Mouse (Mus musculus): ENCODE data around the gene Cnksr3. TPM values are rescaled to one million over a fixed set of nuclear protein-coding genes. Genes with fewer than 3 reads are reported as not detected.

The Cnksr3 gene
- polyA plus RNA-seq, 1 experiment from 2014 or later = 7.1 TPM

DNA sequence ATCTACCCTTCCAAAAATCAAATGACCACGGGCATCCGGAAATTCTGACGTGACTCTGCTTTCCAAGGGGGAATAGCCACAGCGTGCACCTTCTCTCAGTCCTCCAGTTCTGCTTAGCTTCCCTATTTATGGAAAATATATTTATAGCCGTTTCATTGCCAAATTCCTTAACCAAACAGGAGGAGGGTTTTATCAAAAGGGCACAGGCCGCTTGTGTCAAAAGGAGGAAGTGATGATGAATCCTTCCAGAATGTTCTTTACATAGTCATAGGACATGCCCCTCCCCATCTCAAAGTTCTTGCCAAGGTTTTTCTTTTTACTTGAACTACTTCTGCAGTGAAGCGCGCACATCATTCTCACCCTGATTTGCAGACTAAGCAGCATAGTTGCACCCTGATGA, 69.8 kb downstream of the Cnksr3 start:
- Histone ChIP-seq H3K4me3 (no peak overlapping the region), H3K9ac (no peak overlapping the region), H3K4me2 (0 out of 2 replicates have a peak overlapping the region, but pooled peaks have one; percentile 10), H3K27ac (peak overlapping the region; percentile 65), H3K9me3 (replicated peaks) (no peaks in the 10 kb centered on the region), H3K4me1 (replicated peaks) (peaks cover 28% of the 10 kb centered on the region), H3K27me3 (no peaks in the 10 kb centered on the region), H3K36me3 (0 out of 2 replicates have a peak, but pooled peaks cover 4% of the 10 kb centered on the region)
- 37% methylated on average over 8 of the region's 8 CpGs for WGBS
- peak; percentile 59 for ATAC-seq (replicated peaks; ENCODE audit: insufficient number of reproducible peaks, insufficient read depth, low FRiP score, low read depth)

DNA sequence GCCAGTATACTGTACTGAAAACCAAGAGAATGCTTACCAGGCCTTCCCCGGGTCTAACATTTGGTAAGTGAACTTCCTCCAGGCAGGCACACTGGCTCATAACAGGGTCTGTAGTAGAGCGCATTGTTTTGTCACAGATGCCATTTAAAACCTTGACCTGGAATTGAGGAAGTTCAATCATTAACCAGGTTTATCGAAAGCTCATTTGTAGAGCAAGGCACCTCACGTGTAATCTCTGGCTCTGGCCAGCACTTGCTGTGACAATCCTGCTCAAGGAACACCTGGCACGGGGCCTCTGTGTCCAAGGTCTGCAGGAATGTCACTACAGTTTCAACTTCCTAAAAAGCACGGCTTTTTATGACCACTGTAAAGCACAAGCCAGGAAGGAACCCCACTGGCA, 71.8 kb downstream of the Cnksr3 start:
- Histone ChIP-seq H3K9me3 (replicated peaks) (no peaks in the 10 kb centered on the region), H3K4me3 (no peak overlapping the region), H3K36me3 (0 out of 2 replicates have a peak, but pooled peaks cover 4% of the 10 kb centered on the region), H3K27me3 (no peaks in the 10 kb centered on the region), H3K4me2 (no peak overlapping the region), H3K4me1 (replicated peaks) (peaks cover 28% of the 10 kb centered on the region), H3K27ac (no peak overlapping the region), H3K9ac (no peak overlapping the region)
- no peak for ATAC-seq (replicated peaks; ENCODE audit: insufficient number of reproducible peaks, insufficient read depth, low FRiP score, low read depth)
- 67% methylated on average over 6 of the region's 6 CpGs for WGBS

DNA sequence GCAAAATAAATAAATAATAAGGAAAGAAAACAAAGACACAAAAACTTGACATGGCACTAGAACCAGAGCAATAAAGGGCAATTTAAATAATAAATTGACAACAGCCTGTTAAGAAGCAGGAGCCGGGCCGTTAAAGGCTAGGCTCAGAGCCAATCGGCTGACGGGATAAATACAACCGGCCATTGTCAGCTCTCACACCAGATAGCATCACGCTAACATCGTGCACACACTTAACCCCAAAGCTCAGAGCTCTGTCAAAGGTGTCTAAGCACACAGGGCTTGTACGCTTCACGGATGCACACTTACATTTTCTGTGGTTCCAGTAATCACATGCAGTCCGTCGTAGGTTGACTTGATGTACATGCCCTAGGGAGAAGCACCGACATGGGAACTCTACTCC, 74.0 kb downstream of the Cnksr3 start:
- Histone ChIP-seq H3K4me3 (no peak overlapping the region), H3K4me1 (replicated peaks) (peaks cover 15% of the 10 kb centered on the region), H3K9ac (no peak overlapping the region), H3K36me3 (peaks cover 12% of the 10 kb centered on the region; the same call in 1 of the 2 replicates), H3K27me3 (no peaks in the 10 kb centered on the region), H3K4me2 (no peak overlapping the region), H3K27ac (no peak overlapping the region), H3K9me3 (replicated peaks) (no peaks in the 10 kb centered on the region)
- no peak for ATAC-seq (replicated peaks; ENCODE audit: insufficient number of reproducible peaks, insufficient read depth, low FRiP score, low read depth)
- WGBS = 67% methylated on average over 12 of the region's 12 CpGs

DNA sequence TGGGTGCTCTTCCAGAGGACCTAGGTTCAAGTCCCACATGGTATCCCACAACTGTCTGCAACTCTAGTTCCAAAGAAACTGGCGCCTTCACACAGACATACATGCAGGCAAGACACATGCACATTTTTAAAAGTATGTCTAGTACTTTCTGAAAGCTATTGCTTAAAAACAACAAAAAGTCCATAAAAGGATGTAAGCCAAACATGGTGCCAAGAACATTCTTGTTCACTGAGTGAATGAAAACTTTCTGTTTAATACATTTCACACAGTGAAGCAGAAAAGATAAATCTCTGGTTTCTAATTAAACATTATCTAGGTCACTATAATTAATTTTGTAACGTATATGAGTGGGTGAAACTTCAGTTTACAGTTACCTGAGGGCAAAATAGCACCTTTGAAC, 76.3 kb downstream of the Cnksr3 start:
- Histone ChIP-seq H3K4me1 (replicated peaks) (peaks cover 6% of the 10 kb centered on the region; the same call in 1 of the 2 replicates), H3K9me3 (replicated peaks) (no peaks in the 10 kb centered on the region), H3K36me3 (peaks cover 17% of the 10 kb centered on the region; the same call in 1 of the 2 replicates), H3K27ac (0 out of 2 replicates have a peak overlapping the region, but pooled peaks have one; percentile 17), H3K4me3 (no peak overlapping the region), H3K27me3 (no peaks in the 10 kb centered on the region), H3K9ac (no peak overlapping the region), H3K4me2 (no peak overlapping the region)
- ATAC-seq (replicated peaks; ENCODE audit: insufficient number of reproducible peaks, insufficient read depth, low FRiP score, low read depth) = no peak
- 76% methylated on average over 2 of the region's 2 CpGs for WGBS

DNA sequence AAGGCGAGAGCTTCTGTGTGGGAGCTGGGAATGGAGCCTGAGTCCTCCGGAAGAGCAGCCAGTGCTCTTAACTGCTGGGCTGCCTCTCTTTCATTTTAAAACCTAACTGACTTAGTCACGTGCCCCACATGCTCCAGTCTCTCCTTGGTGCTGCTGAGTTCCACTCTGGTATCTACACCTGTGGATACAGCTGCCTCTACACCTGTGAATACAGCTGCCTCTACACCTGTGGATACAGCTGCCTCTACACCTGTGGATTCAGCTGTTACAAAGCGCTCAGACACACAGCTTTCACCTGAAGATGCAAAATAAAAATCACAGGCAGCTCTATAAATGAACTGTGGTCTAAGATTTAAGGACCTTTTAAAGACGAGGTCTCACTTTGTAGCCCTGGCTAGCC, 79.0 kb downstream of the Cnksr3 start:
- no peak overlapping the region for H3K4me2 ChIP-seq
- H3K27me3 ChIP-seq = no peaks in the 10 kb centered on the region
- H3K4me3 ChIP-seq = no peak overlapping the region
- no peaks in the 10 kb centered on the region for H3K9me3 ChIP-seq (replicated peaks)
- no peak overlapping the region for H3K27ac ChIP-seq
- peaks cover 29% of the 10 kb centered on the region; the same call in 1 of the 2 replicates for H3K36me3 ChIP-seq
- no peak overlapping the region for H3K9ac ChIP-seq
- 86% methylated on average over 5 of the region's 5 CpGs for WGBS
- H3K4me1 ChIP-seq (replicated peaks) = no peaks in the 10 kb centered on the region
- ATAC-seq (replicated peaks; ENCODE audit: insufficient number of reproducible peaks, insufficient read depth, low FRiP score, low read depth) = no peak

DNA sequence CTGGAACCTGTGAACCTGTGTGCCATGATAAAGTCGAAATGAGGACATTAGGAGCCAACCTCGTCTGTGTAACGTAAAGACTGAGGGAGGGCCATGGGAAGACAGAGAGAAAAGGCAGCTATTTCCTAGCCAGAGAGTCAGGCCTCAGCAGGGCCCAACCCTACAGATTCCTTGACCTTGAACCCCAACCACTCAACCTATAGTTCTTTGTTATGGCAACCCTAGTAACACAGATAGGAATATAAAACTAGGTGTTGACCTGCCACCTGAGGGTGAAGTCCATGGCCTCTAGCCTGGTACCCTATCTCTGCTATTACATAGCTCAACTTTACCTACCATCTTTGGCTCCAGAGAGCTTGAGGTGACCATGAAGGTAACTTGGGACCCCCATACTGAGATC, 80.6 kb downstream of the Cnksr3 start:
- 90% methylated on average over 3 of the region's 3 CpGs for WGBS
- Histone ChIP-seq H3K4me2 (no peak overlapping the region), H3K4me3 (no peak overlapping the region), H3K36me3 (peaks cover 31% of the 10 kb centered on the region; the same call in 1 of the 2 replicates), H3K27me3 (no peaks in the 10 kb centered on the region), H3K4me1 (replicated peaks) (no peaks in the 10 kb centered on the region), H3K27ac (no peak overlapping the region), H3K9me3 (replicated peaks) (no peaks in the 10 kb centered on the region), H3K9ac (no peak overlapping the region)
- no peak for ATAC-seq (replicated peaks; ENCODE audit: insufficient number of reproducible peaks, insufficient read depth, low FRiP score, low read depth)

DNA sequence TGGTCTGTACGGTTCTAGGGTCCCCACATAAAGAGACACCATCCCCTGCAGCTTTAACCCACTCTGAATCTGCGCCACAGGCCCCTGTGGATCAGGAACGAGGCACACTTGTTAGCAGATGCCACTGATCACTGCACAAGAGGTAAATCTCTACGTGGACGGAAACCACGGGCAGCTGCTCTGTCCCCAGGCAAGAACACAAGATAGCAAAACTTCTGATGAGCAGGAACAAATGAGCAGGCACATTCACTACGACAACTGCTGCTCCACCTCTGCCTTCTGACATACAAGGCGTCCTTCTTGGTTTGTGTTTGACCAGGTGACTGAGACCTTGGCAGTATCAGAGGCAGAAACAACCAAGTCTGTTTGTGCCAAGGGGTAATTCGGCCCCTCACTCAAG, 84.2 kb downstream of the Cnksr3 start:
- Histone ChIP-seq H3K9me3 (replicated peaks) (no peaks in the 10 kb centered on the region), H3K4me3 (no peak overlapping the region), H3K4me2 (no peak overlapping the region), H3K27ac (no peak overlapping the region), H3K4me1 (replicated peaks) (no peaks in the 10 kb centered on the region), H3K27me3 (no peaks in the 10 kb centered on the region), H3K9ac (no peak overlapping the region), H3K36me3 (peaks cover 28% of the 10 kb centered on the region)
- no peak for ATAC-seq (replicated peaks; ENCODE audit: insufficient number of reproducible peaks, insufficient read depth, low FRiP score, low read depth)
- WGBS = 89% methylated on average over 9 of the region's 9 CpGs

DNA sequence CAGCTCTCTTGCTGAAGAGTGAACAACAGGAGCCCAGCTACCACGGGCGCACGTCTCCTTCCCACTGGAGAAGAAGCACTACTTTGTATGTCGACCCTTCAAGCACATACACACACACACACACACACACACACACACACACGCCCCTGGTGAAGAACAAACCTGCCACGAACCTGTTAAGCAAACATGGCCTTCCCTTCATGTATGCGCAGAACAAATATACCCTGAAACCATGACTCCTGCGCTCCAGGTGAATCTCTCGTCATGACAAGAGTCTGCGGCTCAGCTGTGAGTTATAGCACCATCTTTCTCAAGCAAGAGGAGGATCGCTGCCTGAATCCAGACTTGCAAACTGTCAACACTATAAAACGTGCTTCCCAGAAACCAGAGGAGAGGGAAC, 85.2 kb downstream of the Cnksr3 start:
- no peaks in the 10 kb centered on the region for H3K4me1 ChIP-seq (replicated peaks)
- no peak overlapping the region for H3K27ac ChIP-seq
- H3K9ac ChIP-seq = no peak overlapping the region
- no peaks in the 10 kb centered on the region for H3K9me3 ChIP-seq (replicated peaks)
- H3K27me3 ChIP-seq = no peaks in the 10 kb centered on the region
- 88% methylated on average over 12 of the region's 12 CpGs for WGBS
- H3K4me2 ChIP-seq = no peak overlapping the region
- ATAC-seq (replicated peaks; ENCODE audit: insufficient number of reproducible peaks, insufficient read depth, low FRiP score, low read depth) = no peak
- H3K4me3 ChIP-seq = no peak overlapping the region
- peaks cover 28% of the 10 kb centered on the region for H3K36me3 ChIP-seq

DNA sequence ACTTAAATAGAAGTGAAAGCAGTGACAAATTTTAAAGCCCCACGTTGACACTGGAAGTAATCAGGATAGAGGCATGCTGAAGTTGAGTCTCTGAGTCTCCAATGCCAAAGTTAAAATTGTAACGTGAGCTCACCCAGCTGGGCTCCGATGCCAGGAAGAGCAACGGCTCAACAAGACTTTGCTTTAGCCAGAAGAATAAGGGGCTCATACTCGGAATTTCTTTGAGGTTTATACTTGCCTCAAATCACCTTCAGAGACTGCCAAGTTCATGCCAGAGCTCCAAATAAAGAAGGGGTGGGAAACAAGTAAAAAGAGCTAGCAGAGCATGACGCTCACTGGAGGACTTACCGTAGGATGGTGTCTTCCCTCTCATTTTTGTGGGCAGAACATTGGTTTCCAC, 85.8 kb downstream of the Cnksr3 start:
- Histone ChIP-seq H3K27ac (no peak overlapping the region), H3K4me3 (no peak overlapping the region), H3K36me3 (peaks cover 25% of the 10 kb centered on the region), H3K4me2 (no peak overlapping the region), H3K4me1 (replicated peaks) (no peaks in the 10 kb centered on the region), H3K9me3 (replicated peaks) (no peaks in the 10 kb centered on the region), H3K9ac (no peak overlapping the region), H3K27me3 (no peaks in the 10 kb centered on the region)
- ATAC-seq (replicated peaks; ENCODE audit: insufficient number of reproducible peaks, insufficient read depth, low FRiP score, low read depth) = no peak
- 54% methylated on average over 7 of the region's 7 CpGs for WGBS

DNA sequence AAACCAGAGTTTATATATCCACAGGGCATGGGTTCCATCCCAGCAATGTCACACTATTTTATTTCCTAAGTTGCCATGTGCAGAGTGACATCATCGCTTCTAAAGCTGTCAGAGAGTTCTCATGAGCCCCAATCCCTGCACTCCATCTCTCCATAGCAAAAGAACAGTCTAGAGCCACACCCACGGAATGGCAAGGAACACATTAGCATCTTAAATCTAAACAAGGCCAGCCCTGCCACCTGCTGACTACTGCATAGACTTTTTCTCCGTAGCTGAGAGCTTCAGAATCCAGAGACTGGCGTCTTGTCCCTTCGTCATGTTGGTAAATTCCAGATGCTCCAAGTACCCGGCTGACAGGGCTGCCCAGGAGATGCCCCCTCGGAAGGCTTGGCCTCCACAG, 87.0 kb downstream of the Cnksr3 start:
- Histone ChIP-seq H3K4me2 (no peak overlapping the region), H3K27me3 (no peaks in the 10 kb centered on the region), H3K4me3 (no peak overlapping the region), H3K4me1 (replicated peaks) (no peaks in the 10 kb centered on the region), H3K9ac (no peak overlapping the region), H3K9me3 (replicated peaks) (no peaks in the 10 kb centered on the region), H3K27ac (no peak overlapping the region), H3K36me3 (peaks cover 27% of the 10 kb centered on the region)
- WGBS = 78% methylated on average over 7 of the region's 7 CpGs
- ATAC-seq (replicated peaks; ENCODE audit: insufficient number of reproducible peaks, insufficient read depth, low FRiP score, low read depth) = no peak

DNA sequence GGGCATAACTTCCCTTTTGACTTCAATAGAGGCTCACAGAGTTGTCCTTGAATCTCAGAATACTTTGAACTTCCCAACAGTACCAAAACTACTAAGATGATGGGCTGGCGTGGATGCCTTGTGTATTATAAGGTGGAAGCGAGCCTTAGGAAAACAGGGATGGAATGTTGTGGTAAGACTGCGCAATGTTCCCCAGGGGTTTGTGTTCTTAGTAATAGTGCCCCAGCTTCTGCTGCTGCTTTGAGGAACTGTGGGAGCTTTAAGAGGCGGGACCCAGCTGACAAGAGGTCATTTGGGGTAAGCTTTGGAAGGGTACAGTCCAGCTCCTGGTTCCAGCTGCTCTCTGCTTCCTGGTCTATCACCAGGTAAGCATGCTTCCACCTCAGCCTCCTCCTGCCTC, 89.7 kb downstream of the Cnksr3 start:
- ATAC-seq (replicated peaks; ENCODE audit: insufficient number of reproducible peaks, insufficient read depth, low FRiP score, low read depth) = no peak
- WGBS = 87% methylated on average over 4 of the region's 4 CpGs
- H3K36me3 ChIP-seq = peaks cover 19% of the 10 kb centered on the region
- no peak overlapping the region for H3K4me2 ChIP-seq
- peaks cover 12% of the 10 kb centered on the region for H3K4me1 ChIP-seq (replicated peaks)
- no peak overlapping the region for H3K4me3 ChIP-seq
- no peak overlapping the region for H3K27ac ChIP-seq
- no peaks in the 10 kb centered on the region for H3K27me3 ChIP-seq
- no peak overlapping the region for H3K9ac ChIP-seq
- H3K9me3 ChIP-seq (replicated peaks) = no peaks in the 10 kb centered on the region

DNA sequence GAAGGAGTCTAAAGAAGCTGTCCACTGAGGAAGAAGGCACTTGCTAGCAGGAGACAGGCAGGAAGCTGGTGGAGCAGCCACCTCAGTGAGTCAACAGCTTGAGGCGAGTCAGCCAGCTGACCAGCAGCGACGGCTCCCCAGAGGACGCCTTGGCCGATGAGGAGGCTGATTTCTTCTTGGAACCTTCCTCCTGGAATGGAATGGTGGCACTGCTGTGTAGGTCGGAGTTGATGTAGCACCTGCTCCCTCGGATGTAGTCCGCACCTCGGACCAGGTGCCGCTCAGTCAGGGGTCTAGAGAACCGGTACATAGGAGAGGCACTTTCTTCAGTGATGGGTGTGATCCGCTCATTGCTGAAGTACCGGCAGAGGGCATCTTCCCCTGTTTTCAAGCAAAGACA, 91.8 kb downstream of the Cnksr3 start:
- Histone ChIP-seq H3K27ac (no peak overlapping the region), H3K27me3 (no peaks in the 10 kb centered on the region), H3K4me3 (no peak overlapping the region), H3K9ac (no peak overlapping the region), H3K9me3 (replicated peaks) (no peaks in the 10 kb centered on the region), H3K4me1 (replicated peaks) (peaks cover 12% of the 10 kb centered on the region), H3K4me2 (no peak overlapping the region), H3K36me3 (peaks cover 22% of the 10 kb centered on the region)
- ATAC-seq (replicated peaks; ENCODE audit: insufficient number of reproducible peaks, insufficient read depth, low FRiP score, low read depth) = no peak
- 91% methylated on average over 13 of the region's 13 CpGs for WGBS

All from heart, embryonic 15.5 days (tissue).